Mouse (Mus musculus) central nervous system, embryonic 18 days (tissue): ENCODE results near the gene Krt32. TPM values are rescaled to one million over a fixed set of nuclear protein-coding genes. Genes with fewer than 3 reads are reported as not detected.

Experiments used
- polyA plus RNA-seq: library from polyadenylated mRNA; depleted of rRNA; stranded (reverse); fragments of >200 nt; gene quantifications from 2 replicates; pipeline ENCODE4 v1.2.3, GENCODE M21; 2012; rRNA removed

Gene Krt32
- 0.08 TPM in 1 of 2 replicates, not detected in the other for polyA plus RNA-seq

DNA sequence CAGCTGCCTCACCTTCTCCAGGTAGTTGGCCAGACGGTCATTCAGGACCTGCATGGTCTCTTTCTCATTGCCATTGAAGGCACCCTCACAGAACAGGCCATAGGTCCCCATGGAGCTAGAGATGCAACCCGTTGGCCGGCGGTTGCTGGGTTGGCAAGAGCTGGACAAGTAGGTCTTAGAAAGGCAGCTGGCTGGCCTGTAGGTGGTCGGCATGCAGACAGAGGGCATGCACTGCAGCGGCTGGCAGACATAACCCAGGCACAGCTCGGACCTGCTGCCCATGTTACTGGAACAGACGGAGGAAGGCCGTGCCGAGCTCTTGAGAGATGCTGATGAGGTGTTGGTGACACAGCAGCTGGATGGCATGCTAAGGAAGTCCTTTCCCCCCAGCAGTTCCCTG lies at the start of gene Krt32:
TSS of gene Krt32 (minus strand) at position 366 of the 400 bp plus-strand sequence.

DNA sequence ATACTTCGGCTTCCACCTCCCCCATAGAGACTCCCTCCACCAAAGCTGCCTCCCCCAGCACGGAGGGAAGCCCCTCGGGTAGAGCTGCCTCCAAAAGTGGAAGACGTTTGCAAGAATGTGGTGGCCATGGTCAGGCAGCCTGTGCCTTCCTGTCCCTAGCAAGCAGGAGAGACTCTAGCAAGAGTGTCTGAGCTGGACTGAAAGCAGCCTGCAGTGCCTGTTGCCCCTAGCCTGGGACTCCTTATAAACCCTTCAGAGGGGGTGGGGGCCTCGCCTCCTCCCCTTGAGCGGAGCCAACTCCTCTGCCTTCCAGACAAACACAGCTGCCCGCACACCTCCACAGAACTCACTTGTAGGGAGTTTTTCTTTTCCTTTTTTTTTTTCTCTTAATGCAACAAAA lies 47.7 kb upstream of the Krt32 start, which contains the start of gene Krt15:
TSS of gene Krt15 (minus strand) at position 198 of the 400 bp plus-strand sequence.

DNA sequence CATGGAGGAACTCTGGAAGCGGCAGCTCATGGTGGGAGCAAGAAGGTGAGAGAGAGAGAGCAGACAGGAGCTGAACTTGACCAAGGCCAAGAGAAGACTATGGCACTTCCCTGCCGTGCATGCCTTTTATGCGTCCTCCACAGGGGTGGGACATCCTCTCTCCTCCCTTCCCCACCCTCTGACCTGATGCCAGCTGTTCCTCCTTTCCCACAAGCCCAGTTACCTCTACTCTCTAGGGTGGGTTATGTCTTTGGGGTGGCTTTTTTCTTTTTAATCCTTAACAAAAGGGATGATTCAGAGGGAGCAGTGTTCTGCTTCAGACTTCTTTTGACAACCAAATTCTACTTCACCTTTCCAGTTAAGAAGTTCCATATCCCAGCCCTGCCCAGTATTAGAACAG lies 33.4 kb upstream of the Krt32 start, which contains the start of gene Krt13:
TSS of gene Krt13 (minus strand) at position 101 of the 400 bp plus-strand sequence.

DNA sequence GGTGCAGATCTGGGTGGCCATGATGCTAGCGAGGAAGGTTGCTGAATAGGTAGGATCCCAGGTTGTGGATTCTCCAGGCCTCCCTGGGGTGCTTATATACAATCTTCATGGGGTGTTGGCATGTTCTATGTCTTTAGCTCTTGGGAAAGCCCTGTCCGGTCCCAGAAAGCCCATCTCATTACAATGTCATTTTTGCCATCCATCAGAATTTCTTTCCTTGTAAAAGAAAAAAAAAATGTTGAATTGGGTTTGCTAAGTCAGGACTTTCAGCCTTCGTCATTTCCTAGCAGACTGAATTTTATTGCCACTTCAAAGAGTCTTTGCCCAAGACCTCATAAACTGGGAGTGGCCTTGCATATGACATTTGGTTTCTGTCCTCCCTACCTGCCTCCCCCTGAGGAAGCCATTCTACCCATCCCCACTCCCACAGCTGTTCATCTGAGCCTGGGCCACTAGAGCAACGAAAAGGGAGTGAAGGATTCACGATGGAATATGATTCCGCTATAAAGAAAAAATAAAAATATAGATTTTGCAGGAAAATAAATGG lies 17.6 kb upstream of the Krt32 start, which contains the start of gene Krt36:
TSS of gene Krt36 (minus strand) at position 51 of the 547 bp plus-strand sequence.

DNA sequence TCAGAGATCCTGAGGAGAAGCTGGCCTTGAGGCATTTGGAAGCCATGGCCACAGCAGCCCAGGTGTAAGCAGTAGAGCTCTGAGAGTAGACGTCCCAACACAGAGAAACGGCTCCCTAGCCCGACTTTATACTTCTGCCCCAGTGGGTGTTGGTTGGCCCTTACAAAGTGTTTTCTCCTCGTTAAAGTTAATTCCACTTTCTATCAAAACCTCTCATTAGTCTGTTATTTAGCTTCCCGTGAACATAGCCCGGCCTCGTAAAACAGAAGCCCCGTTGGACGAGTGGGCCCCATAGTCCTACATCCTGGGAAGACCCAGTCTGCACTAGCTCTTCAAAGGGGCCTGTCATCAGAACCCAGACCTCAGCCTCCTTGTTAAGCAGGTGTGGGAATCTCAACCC lies 8.1 kb upstream of the Krt32 start, which contains the start of gene Krt35:
TSS of gene Krt35 (minus strand) at position 101 of the 400 bp plus-strand sequence.

DNA sequence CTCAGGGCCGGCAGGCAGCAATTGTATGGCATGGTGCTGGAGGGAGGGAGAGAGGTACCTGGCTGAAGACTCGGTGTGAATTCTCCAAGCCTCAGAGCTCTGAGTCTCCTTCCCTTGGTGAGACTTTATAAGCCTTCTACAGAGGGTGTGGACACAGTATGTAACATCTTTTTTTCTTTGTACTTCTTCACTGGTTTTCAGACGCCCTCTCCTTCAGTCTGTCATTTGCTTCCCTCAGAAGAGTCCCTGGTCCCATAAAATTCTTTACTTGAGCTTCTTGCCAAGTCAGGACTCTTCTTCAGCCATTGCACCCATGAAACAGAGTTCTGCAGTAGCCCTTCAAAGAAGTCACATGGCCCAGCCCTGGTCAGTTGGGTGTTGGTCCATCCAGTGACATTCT lies 37.6 kb downstream of the Krt32 start, which contains the start of gene Krt31:
TSS of gene Krt31 (minus strand) at position 101 of the 400 bp plus-strand sequence.

DNA sequence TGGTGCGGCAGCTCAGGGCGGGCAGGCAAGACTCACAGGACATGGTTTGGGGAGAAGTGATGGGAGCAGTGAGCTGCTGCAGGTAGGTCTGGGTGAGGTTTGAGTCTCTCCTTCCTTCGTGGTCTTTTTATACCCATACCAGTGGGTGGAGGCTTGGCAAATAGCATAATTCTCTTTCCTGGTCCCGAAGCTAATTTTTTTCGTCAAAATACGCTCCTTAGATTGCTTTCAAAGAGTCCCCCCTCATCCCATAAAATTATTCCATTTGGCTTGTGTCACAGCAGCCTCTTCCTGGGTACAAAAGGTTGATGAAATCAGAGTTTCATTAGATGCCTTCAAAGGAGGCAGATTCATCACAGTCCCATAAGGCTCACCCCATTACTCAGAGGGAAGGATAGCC lies 46.6 kb downstream of the Krt32 start, which contains the start of gene Krt34:
TSS of gene Krt34 (minus strand) at position 101 of the 400 bp plus-strand sequence.

Other genes with a start within 250 kb of the Krt32 start
- not detected in 2 replicates for gene Krtap4-16, start 236.6 kb downstream of the Krt32 start, polyA plus RNA-seq
- not detected in 2 replicates for gene Gm11568, start 230.3 kb downstream of the Krt32 start, polyA plus RNA-seq
- gene Gm11559, start 223.8 kb downstream of the Krt32 start, polyA plus RNA-seq = not detected in 2 replicates
- not detected in 2 replicates for gene Krtap9-1, start 214.8 kb downstream of the Krt32 start, polyA plus RNA-seq
- not detected in 2 replicates for gene Gm11567, start 209.0 kb downstream of the Krt32 start, polyA plus RNA-seq
- 0.13 TPM in 1 of 2 replicates, not detected in the other for gene Krtap31-1, start 180.3 kb downstream of the Krt32 start, polyA plus RNA-seq
- not detected in 2 replicates for gene Gm11565, start 173.5 kb downstream of the Krt32 start, polyA plus RNA-seq
- not detected in 2 replicates for gene Krtap31-2, start 151.9 kb downstream of the Krt32 start, polyA plus RNA-seq
- gene Krtap9-5, start 139.8 kb downstream of the Krt32 start, polyA plus RNA-seq = not detected in 2 replicates
- not detected in 2 replicates for gene Krtap29-1, start 109.2 kb downstream of the Krt32 start, polyA plus RNA-seq
- not detected in 2 replicates for gene Krtap16-1, start 101.6 kb downstream of the Krt32 start, polyA plus RNA-seq
- 0.52 and 0.53 TPM in 2 replicates for gene Krtap17-1, start 94.2 kb downstream of the Krt32 start, polyA plus RNA-seq
- 0.04 TPM in 1 of 2 replicates, not detected in the other for gene Krt33a, start 72.0 kb downstream of the Krt32 start, polyA plus RNA-seq
- gene Krt33b, start 58.4 kb downstream of the Krt32 start, polyA plus RNA-seq = 0.11 TPM in 1 of 2 replicates, not detected in the other
- not detected in 2 replicates for gene Krt34, start 46.7 kb downstream of the Krt32 start, polyA plus RNA-seq
- gene Krt31, start 37.7 kb downstream of the Krt32 start, polyA plus RNA-seq = not detected in 2 replicates
- gene Krt35, start 8.0 kb upstream of the Krt32 start, polyA plus RNA-seq = not detected in 2 replicates
- 0.04 TPM in 1 of 2 replicates, not detected in the other for gene Krt36, start 17.4 kb upstream of the Krt32 start, polyA plus RNA-seq
- gene Krt13, start 33.3 kb upstream of the Krt32 start, polyA plus RNA-seq = 0.03 and 5.1 TPM in 2 replicates
- 0.32 and 9.2 TPM in 2 replicates for gene Krt15, start 47.7 kb upstream of the Krt32 start, polyA plus RNA-seq
- gene Krt19, start 60.4 kb upstream of the Krt32 start, polyA plus RNA-seq = 5.8 and 82.5 TPM in 2 replicates
- 0.12 and 0.16 TPM in 2 replicates for gene Krt9, start 105.0 kb upstream of the Krt32 start, polyA plus RNA-seq
- gene Krt14, start 119.3 kb upstream of the Krt32 start, polyA plus RNA-seq = 0.53 and 25.9 TPM in 2 replicates
- gene Krt16, start 160.7 kb upstream of the Krt32 start, polyA plus RNA-seq = 0.05 and 5.7 TPM in 2 replicates
- 0.47 and 2.3 TPM in 2 replicates for gene Krt17, start 172.8 kb upstream of the Krt32 start, polyA plus RNA-seq
- 0.08 TPM in 1 of 2 replicates, not detected in the other for gene Krt42, start 181.6 kb upstream of the Krt32 start, polyA plus RNA-seq
- 346 and 359 TPM in 2 replicates for gene Eif1, start 231.7 kb upstream of the Krt32 start, polyA plus RNA-seq
- 0.16 and 0.25 TPM in 2 replicates for gene Gast, start 246.2 kb upstream of the Krt32 start, polyA plus RNA-seq